Mouse (Mus musculus) stomach, postnatal 0 days (tissue): Measurements from ENCODE around the gene Retreg3.

ENCODE experiments used
- CTCF ChIP-seq: IDR thresholded peaks from 2 replicates; pipeline ENCODE4 v1.5.1; 2016; ENCODE audit warnings: antibody characterized with exemption, low read depth, mild to moderate bottlenecking, moderate library complexity
- EP300 ChIP-seq: optimal IDR thresholded peaks from 2 replicates; pipeline ENCODE3; 2016; ENCODE audit warnings: antibody characterized with exemption

- TF ChIP-seq EP300 = no peak
- TF ChIP-seq CTCF = no peak
Measured at GRCm38 (mm10) chr11:101083083-101083697, 36.5 kb downstream of the Retreg3 start.
